Mouse (Mus musculus): ENCODE measurements around the gene Dab2. TPM values are rescaled to one million over a fixed set of nuclear protein-coding genes. Genes with fewer than 3 reads are reported as not detected.

Dab2 gene
- polyA plus RNA-seq, 1 experiment from 2014 or later, result 100 TPM

GRCm38 (mm10) chr15:6390106-6390505 is 90.5 kb downstream of the Dab2 start:
- Histone ChIP-seq H3K4me1 (ENCODE audit: control insufficient read depth, insufficient read depth, low read length) (0 out of 2 replicates have a peak, but pooled peaks cover 12% of the 10 kb centered on the region), H3K9ac (ENCODE audit: low read depth, low read length) (no peak overlapping the region), H3K27ac (replicated peaks; ENCODE audit: low read depth, low read length) (no peak overlapping the region), H3K27me3 (replicated peaks; ENCODE audit: control insufficient read depth, insufficient read depth, low read length) (no peaks in the 10 kb centered on the region), H3K36me3 (ENCODE audit: control insufficient read depth, insufficient read depth, low read length) (peaks cover 25% of the 10 kb centered on the region), H3K9me3 (ENCODE audit: control insufficient read depth, low read length) (no peaks in the 10 kb centered on the region), H3K4me2 (ENCODE audit: low read depth, low read length) (peak overlapping the region; percentile 67), H3K4me3 (ENCODE audit: low read depth, low read length) (no peak overlapping the region)
- WGBS, result 74% methylated on average over 4 of the region's 4 CpGs
- ATAC-seq (ENCODE audit: low read depth) (no peak), DNase-seq (ENCODE audit: low spot score) (no peak)

- H3K4me1 ChIP-seq (ENCODE audit: control insufficient read depth, insufficient read depth, low read length), result 0 out of 2 replicates have a peak, but pooled peaks cover 12% of the 10 kb centered on the region
- H3K9ac ChIP-seq (ENCODE audit: low read depth, low read length), result no peak overlapping the region
- WGBS, result 54% methylated on average over 2 of the region's 2 CpGs
- H3K36me3 ChIP-seq (ENCODE audit: control insufficient read depth, insufficient read depth, low read length), result peaks cover 25% of the 10 kb centered on the region
- H3K27ac ChIP-seq (replicated peaks; ENCODE audit: low read depth, low read length), result no peak overlapping the region
- no peaks in the 10 kb centered on the region for H3K9me3 ChIP-seq (ENCODE audit: control insufficient read depth, low read length)
- ATAC-seq (ENCODE audit: low read depth), result no peak
- peak overlapping the region; percentile 67; the same call in 1 of the 2 replicates for H3K4me2 ChIP-seq (ENCODE audit: low read depth, low read length)
- H3K4me3 ChIP-seq (ENCODE audit: low read depth, low read length), result no peak overlapping the region
- DNase-seq (ENCODE audit: low spot score), result peak; percentile 53
- H3K27me3 ChIP-seq (replicated peaks; ENCODE audit: control insufficient read depth, insufficient read depth, low read length), result no peaks in the 10 kb centered on the region
These were observed 91.1 kb downstream of the Dab2 start for GRCm38 (mm10) chr15:6390657-6391056.

- Histone ChIP-seq H3K9me3 (ENCODE audit: control insufficient read depth, low read length) (no peaks in the 10 kb centered on the region), H3K27ac (replicated peaks; ENCODE audit: low read depth, low read length) (no peak overlapping the region), H3K36me3 (ENCODE audit: control insufficient read depth, insufficient read depth, low read length) (peaks cover 30% of the 10 kb centered on the region), H3K4me3 (ENCODE audit: low read depth, low read length) (no peak overlapping the region), H3K9ac (ENCODE audit: low read depth, low read length) (no peak overlapping the region), H3K4me2 (ENCODE audit: low read depth, low read length) (no peak overlapping the region), H3K4me1 (ENCODE audit: control insufficient read depth, insufficient read depth, low read length) (0 out of 2 replicates have a peak, but pooled peaks cover 12% of the 10 kb centered on the region), H3K27me3 (replicated peaks; ENCODE audit: control insufficient read depth, insufficient read depth, low read length) (no peaks in the 10 kb centered on the region)
- DNase-seq (ENCODE audit: low spot score) (no peak), ATAC-seq (ENCODE audit: low read depth) (no peak)
- WGBS, result 95% methylated on average over 3 of the region's 3 CpGs
These were observed 92.3 kb downstream of the Dab2 start for GRCm38 (mm10) chr15:6391886-6392285.

- H3K9me3 ChIP-seq (ENCODE audit: control insufficient read depth, low read length), result no peaks in the 10 kb centered on the region
- no peak overlapping the region for H3K27ac ChIP-seq (replicated peaks; ENCODE audit: low read depth, low read length)
- no peak overlapping the region for H3K4me2 ChIP-seq (ENCODE audit: low read depth, low read length)
- H3K36me3 ChIP-seq (ENCODE audit: control insufficient read depth, insufficient read depth, low read length), result peaks cover 32% of the 10 kb centered on the region
- no peak overlapping the region for H3K9ac ChIP-seq (ENCODE audit: low read depth, low read length)
- 0 out of 2 replicates have a peak, but pooled peaks cover 11% of the 10 kb centered on the region for H3K4me1 ChIP-seq (ENCODE audit: control insufficient read depth, insufficient read depth, low read length)
- H3K27me3 ChIP-seq (replicated peaks; ENCODE audit: control insufficient read depth, insufficient read depth, low read length), result no peaks in the 10 kb centered on the region
- WGBS, result 91% methylated on average over 4 of the region's 4 CpGs
- DNase-seq (ENCODE audit: low spot score) (no peak), ATAC-seq (ENCODE audit: low read depth) (no peak)
- H3K4me3 ChIP-seq (ENCODE audit: low read depth, low read length), result no peak overlapping the region
These were observed 94.0 kb downstream of the Dab2 start for GRCm38 (mm10) chr15:6393624-6394023.

GRCm38 (mm10) chr15:6398211-6398610 is 98.6 kb downstream of the Dab2 start:
- Histone ChIP-seq H3K9ac (ENCODE audit: low read depth, low read length) (no peak overlapping the region), H3K4me3 (ENCODE audit: low read depth, low read length) (no peak overlapping the region), H3K27ac (replicated peaks; ENCODE audit: low read depth, low read length) (no peak overlapping the region), H3K4me1 (ENCODE audit: control insufficient read depth, insufficient read depth, low read length) (no peaks in the 10 kb centered on the region), H3K4me2 (ENCODE audit: low read depth, low read length) (no peak overlapping the region), H3K36me3 (ENCODE audit: control insufficient read depth, insufficient read depth, low read length) (peaks cover 18% of the 10 kb centered on the region; the same call in 1 of the 2 replicates), H3K27me3 (replicated peaks; ENCODE audit: control insufficient read depth, insufficient read depth, low read length) (no peaks in the 10 kb centered on the region), H3K9me3 (ENCODE audit: control insufficient read depth, low read length) (no peaks in the 10 kb centered on the region)
- ATAC-seq (ENCODE audit: low read depth) (no peak), DNase-seq (ENCODE audit: low spot score) (no peak)
- 86% methylated on average over 4 of the region's 4 CpGs for WGBS

- DNase-seq (ENCODE audit: low spot score), result no peak
- ATAC-seq (ENCODE audit: low read depth), result no peak
- Histone ChIP-seq H3K27me3 (replicated peaks; ENCODE audit: control insufficient read depth, insufficient read depth, low read length) (no peaks in the 10 kb centered on the region), H3K9me3 (ENCODE audit: control insufficient read depth, low read length) (no peaks in the 10 kb centered on the region), H3K4me1 (ENCODE audit: control insufficient read depth, insufficient read depth, low read length) (no peaks in the 10 kb centered on the region), H3K9ac (ENCODE audit: low read depth, low read length) (no peak overlapping the region), H3K4me3 (ENCODE audit: low read depth, low read length) (no peak overlapping the region), H3K27ac (replicated peaks; ENCODE audit: low read depth, low read length) (no peak overlapping the region), H3K4me2 (ENCODE audit: low read depth, low read length) (no peak overlapping the region), H3K36me3 (ENCODE audit: control insufficient read depth, insufficient read depth, low read length) (peaks cover 13% of the 10 kb centered on the region; the same call in 1 of the 2 replicates)
- WGBS, result 86% methylated on average over 6 of the region's 6 CpGs
These were observed 99.3 kb downstream of the Dab2 start for GRCm38 (mm10) chr15:6398881-6399280.

- ATAC-seq (ENCODE audit: low read depth) (no peak), DNase-seq (ENCODE audit: low spot score) (no peak)
- Histone ChIP-seq H3K4me2 (ENCODE audit: low read depth, low read length) (no peak overlapping the region), H3K36me3 (ENCODE audit: control insufficient read depth, insufficient read depth, low read length) (peaks cover 7% of the 10 kb centered on the region; the same call in 1 of the 2 replicates), H3K9me3 (ENCODE audit: control insufficient read depth, low read length) (no peaks in the 10 kb centered on the region), H3K4me1 (ENCODE audit: control insufficient read depth, insufficient read depth, low read length) (no peaks in the 10 kb centered on the region), H3K4me3 (ENCODE audit: low read depth, low read length) (no peak overlapping the region), H3K27ac (replicated peaks; ENCODE audit: low read depth, low read length) (no peak overlapping the region), H3K9ac (ENCODE audit: low read depth, low read length) (no peak overlapping the region), H3K27me3 (replicated peaks; ENCODE audit: control insufficient read depth, insufficient read depth, low read length) (no peaks in the 10 kb centered on the region)
- 76% methylated on average over 8 of the region's 8 CpGs for WGBS
These were observed 100.5 kb downstream of the Dab2 start for GRCm38 (mm10) chr15:6400115-6400514.

GRCm38 (mm10) chr15:6402433-6402832 is 102.8 kb downstream of the Dab2 start:
- Histone ChIP-seq H3K36me3 (ENCODE audit: control insufficient read depth, insufficient read depth, low read length) (0 out of 2 replicates have a peak, but pooled peaks cover 3% of the 10 kb centered on the region), H3K9me3 (ENCODE audit: control insufficient read depth, low read length) (no peaks in the 10 kb centered on the region), H3K4me2 (ENCODE audit: low read depth, low read length) (no peak overlapping the region), H3K27me3 (replicated peaks; ENCODE audit: control insufficient read depth, insufficient read depth, low read length) (no peaks in the 10 kb centered on the region), H3K27ac (replicated peaks; ENCODE audit: low read depth, low read length) (no peak overlapping the region), H3K4me3 (ENCODE audit: low read depth, low read length) (no peak overlapping the region), H3K4me1 (ENCODE audit: control insufficient read depth, insufficient read depth, low read length) (no peaks in the 10 kb centered on the region), H3K9ac (ENCODE audit: low read depth, low read length) (no peak overlapping the region)
- WGBS, result 89% methylated on average over 2 of the region's 2 CpGs
- DNase-seq (ENCODE audit: low spot score) (no peak), ATAC-seq (ENCODE audit: low read depth) (no peak)

- Histone ChIP-seq H3K4me1 (ENCODE audit: control insufficient read depth, insufficient read depth, low read length) (no peaks in the 10 kb centered on the region), H3K27ac (replicated peaks; ENCODE audit: low read depth, low read length) (0 out of 2 replicates have a peak overlapping the region, but pooled peaks have one; percentile 45), H3K36me3 (ENCODE audit: control insufficient read depth, insufficient read depth, low read length) (0 out of 2 replicates have a peak, but pooled peaks cover 3% of the 10 kb centered on the region), H3K4me3 (ENCODE audit: low read depth, low read length) (no peak overlapping the region), H3K4me2 (ENCODE audit: low read depth, low read length) (no peak overlapping the region), H3K9ac (ENCODE audit: low read depth, low read length) (no peak overlapping the region), H3K27me3 (replicated peaks; ENCODE audit: control insufficient read depth, insufficient read depth, low read length) (no peaks in the 10 kb centered on the region), H3K9me3 (ENCODE audit: control insufficient read depth, low read length) (no peaks in the 10 kb centered on the region)
- peak; percentile 87 for ATAC-seq (ENCODE audit: low read depth)
- peak; percentile 69 for DNase-seq (ENCODE audit: low spot score)
- 66% methylated on average over 5 of the region's 5 CpGs for WGBS
These were observed 104.6 kb downstream of the Dab2 start for GRCm38 (mm10) chr15:6404172-6404571.
